Mouse (Mus musculus): Measurements from ENCODE around the gene Dlg2. TPM values are rescaled to one million over a fixed set of nuclear protein-coding genes. Genes with fewer than 3 reads are reported as not detected.

Gene Dlg2
- total RNA-seq, 2 experiments from 2014 or later = 394 to 431 TPM

DNA sequence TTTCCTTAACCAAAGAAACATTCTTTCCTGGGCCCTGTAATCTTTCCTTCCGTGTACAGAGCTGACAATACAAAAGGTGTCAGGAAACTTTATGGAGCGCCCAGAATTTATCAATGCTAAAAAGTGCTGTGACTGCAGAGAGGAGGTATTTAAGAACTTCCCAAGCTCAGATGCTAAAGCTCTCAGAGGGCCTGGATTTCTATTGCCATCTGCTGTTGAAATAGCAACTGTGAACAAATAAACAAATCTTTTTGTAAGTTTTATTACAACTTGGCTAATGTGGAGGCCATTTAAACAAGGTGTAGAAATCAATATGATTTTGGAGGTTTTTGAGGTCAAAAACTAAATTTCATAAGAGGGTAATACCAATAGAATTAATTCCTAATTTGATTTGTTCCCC is 1570.8 kb downstream of the Dlg2 start:
- intact Hi-C loops (cut with DNase I) = no loop called here
- no peak for DNase-seq (ENCODE audit: low spot score in 2 of 2)

DNA sequence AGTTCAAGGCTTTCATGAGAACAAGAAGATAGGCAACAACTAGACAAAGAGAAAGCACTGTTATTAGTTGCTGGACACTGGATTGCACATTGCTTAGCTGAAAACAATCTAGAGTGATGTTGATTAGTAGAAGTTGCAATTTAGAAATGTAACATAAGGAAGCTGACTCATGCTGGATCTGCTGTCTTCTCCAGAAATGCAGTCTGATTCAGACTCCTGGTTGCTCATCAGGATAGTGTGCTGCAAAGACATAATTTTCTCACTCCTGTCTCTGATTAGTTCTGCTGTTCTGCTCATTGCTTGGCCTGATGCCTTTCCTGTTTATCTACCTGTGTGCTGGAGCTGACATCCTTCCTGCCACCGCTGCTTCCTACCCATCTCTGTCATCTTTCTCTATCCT is 1572.4 kb downstream of the Dlg2 start:
- intact Hi-C loops (cut with DNase I) = no loop called here
- peak in 1 of 2 experiments; percentile 15 for DNase-seq (ENCODE audit: low spot score in 2 of 2)

DNA sequence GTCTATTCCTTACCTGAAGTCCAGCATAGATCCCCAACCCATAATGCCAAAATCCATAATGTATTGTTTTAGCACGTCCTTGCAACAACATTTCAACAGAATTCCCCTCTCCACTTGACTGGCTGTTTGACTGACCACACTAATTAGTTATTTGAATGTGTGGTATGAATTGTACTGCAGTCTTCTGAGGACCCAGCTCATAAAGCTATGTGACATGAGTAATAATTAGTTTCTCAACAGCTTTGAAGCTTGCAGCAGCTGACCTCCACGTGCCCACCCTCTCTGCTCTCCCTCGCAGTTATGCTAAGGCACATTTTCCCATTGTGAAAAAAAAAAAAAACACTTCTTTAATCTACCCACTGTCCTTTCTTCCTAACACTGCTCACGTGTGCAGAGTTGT is 1590.4 kb downstream of the Dlg2 start:
- DNase-seq (ENCODE audit: low spot score in 2 of 2) = no peak
- intact Hi-C loops (cut with DNase I) = no loop called here

DNA sequence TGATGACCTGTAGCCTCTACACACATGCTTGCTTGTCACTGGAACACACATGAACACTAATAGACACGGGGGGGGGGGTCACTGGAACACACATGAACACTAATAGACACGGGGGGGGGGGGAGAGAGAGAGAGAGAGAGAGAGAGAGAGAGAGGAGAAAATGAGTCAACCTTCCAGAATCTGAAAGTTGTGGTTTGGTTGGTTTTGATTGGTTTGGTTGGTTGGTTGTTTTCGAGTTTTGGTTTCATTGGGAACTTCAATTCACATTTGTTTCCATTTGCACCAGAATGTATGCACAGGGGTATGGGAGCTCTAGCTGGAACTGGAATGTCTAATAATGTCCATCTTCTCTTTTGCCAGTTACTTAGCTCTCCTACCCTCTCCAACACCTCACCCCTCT is 1611.0 kb downstream of the Dlg2 start:
- no peak for DNase-seq (ENCODE audit: low spot score in 2 of 2)
- intact Hi-C loops (cut with DNase I) = no loop called here

DNA sequence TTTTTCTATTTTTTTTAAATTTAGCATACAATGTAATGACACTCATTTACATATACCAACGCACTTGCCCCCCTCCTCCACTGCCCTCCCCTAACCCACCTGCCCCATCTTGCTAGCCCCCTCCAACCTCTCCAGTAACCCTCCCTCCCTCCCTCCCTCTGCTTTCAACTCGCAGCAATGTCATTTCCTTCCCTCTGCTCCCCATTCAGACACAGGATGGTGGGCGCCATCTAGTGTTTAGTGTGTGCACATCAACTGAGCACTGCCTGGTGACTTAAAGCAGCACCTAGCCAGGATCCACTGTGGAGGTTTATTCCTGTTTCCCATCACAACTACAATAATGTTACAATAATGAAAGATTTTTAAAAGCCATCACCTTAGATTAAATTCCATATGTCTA is 1617.4 kb downstream of the Dlg2 start:
- intact Hi-C loops (cut with DNase I) = loop anchor here (10.0 kb wide), 1 partner anchor 639 kb away; no protein-coding TSS in a partner anchor
- DNase-seq (ENCODE audit: low spot score in 2 of 2) = peak; percentile 73 to 77

DNA sequence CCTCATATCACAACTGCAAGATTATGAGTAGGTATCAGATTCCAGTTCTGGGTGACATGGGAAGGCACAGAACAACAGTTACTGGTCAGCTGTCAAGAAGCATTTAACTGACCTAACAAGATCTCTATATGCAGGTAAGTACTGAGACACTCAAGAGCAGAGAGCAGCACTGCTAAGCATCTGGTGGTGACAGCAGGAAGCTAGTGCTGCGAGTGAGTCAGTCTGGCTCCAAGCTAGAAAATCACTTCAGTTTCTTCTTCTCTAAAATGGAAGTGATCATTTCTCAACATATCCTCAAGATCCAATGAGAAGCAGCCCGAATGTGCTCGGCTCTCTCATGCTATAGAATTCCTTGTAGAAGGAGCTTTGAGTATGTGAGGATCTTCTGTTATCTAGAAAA is 1618.7 kb downstream of the Dlg2 start:
- intact Hi-C loops (cut with DNase I) = loop anchor here (10.0 kb wide), 1 partner anchor 640 kb away; no protein-coding TSS in a partner anchor

DNA sequence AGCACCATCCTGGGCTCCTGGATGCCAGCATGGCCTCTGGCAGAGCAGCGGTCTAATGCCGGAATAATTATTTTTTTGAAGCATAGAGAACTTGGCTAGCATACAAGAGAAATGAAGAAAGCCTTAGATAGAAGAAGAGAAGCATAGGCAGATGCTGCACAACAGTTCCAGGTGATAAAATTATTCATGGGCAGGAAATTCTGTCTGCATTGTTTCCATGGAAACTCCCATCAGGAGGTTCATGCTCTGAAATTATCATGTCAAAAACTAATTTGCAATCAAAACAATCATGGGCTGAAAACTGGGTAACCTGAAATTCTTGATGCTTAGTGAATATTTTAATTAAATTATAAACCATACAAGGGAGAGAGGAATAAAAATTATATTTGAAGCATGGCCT is 1624.4 kb downstream of the Dlg2 start:
- intact Hi-C loops (cut with DNase I) = no loop called here

More for the DNA sequence above, 1618.7 kb downstream of the Dlg2 start:
- DNase-seq (ENCODE audit: low spot score in 2 of 2) = no peak

DNA sequence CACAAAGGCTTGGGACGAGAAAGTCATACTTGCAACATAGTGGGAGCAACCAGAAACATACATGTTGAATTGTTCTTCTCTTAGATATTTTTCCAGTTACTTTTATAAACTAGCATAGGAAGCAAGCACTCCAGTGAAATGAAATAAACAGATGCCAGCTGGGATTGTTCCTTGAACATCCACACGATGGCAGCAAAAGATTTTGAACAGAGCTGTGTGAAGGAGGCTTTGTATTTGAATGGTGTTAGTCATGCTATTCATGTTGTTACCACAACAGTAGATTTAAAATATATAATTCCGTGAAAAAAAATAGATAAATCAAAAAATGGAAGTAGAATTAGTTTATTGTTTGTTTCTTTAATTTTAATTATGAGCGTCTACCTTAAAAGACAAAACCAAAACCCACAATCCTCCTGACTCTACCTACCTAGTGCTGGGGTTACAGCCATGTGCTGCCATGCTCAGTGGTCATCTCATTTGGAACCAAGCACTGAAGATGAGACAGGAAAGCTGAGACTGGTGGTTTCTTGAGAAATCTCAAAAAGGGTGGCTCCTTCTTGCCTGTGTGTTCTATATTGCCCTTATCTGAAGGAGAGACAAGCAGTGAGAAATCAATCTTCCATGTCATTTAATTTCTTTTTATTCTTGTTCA is 1626.5 kb downstream of the Dlg2 start:
- intact Hi-C loops (cut with DNase I) = loop anchor here (2.0 kb wide), 1 partner anchor 448 kb away; no protein-coding TSS in a partner anchor
- peak; percentile 75 to 79 for DNase-seq (ENCODE audit: low spot score in 2 of 2)

More for the DNA sequence above, 1624.4 kb downstream of the Dlg2 start:
- no peak for DNase-seq (ENCODE audit: low spot score in 2 of 2)

DNA sequence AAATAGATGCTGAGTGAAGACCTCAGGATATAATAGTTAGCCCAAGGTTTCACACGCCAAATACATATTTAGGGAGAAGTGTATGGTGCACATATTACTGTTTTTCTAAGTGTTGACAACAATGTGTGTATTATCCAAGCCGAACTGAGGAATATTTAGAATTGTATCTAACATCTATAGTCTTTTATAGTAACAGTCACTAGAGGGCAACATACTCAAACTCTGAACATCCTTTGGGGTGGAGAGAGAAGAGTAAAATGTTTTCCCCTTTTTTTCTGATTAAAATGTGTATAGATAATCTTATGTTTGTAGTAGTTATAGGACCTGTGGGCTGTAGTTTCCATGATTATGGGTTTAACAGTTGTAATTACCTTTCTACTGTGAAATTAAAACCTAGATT is 1629.0 kb downstream of the Dlg2 start:
- intact Hi-C loops (cut with DNase I) = loop anchor here (2.0 kb wide), 1 partner anchor 217 kb away; no protein-coding TSS in a partner anchor

DNA sequence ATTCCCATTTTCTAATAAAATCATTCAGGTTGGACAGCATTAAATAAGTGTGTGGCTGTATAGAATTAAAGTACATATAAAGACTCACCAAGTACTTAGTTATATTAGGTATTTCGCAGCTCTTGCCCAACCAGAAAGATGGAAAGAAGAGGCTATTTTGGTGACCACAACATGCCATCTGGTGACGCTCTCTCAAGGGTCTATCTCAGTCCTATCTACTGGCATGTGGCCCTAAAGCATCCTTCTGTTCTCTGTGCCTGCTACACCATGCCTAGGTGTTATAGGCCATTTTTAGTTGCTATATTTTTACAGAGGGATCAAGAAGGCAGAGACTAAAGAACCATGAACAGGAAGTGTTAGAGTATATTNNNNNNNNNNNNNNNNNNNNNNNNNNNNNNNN is 1629.5 kb downstream of the Dlg2 start:
- intact Hi-C loops (cut with DNase I) = loop anchor here (2.0 kb wide), 1 partner anchor 217 kb away; no protein-coding TSS in a partner anchor
- DNase-seq (ENCODE audit: low spot score in 2 of 2) = no peak

More for the DNA sequence above, 1629.0 kb downstream of the Dlg2 start:
- no peak for DNase-seq (ENCODE audit: low spot score in 2 of 2)

DNA sequence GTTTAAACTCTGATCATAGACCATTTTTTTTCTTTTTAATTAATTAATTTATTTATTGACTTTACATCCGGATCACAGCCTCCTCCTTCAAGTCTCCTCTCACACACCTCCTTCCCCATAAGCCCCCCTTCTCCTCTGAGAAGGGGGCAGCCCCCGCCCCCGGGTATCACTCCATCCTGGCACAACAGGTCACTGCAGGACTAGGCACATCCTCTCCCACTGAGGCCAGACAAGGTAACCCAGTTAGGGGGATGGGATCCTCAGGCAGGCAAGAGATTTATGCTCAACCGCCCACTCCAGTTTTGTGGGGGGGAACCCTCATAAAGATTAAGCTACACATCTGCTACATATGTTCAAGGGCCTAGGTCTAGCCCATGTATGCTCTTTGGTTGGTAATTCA is 1636.6 kb downstream of the Dlg2 start:
- intact Hi-C loops (cut with DNase I) = no loop called here
- DNase-seq (ENCODE audit: low spot score in 2 of 2) = no peak

DNA sequence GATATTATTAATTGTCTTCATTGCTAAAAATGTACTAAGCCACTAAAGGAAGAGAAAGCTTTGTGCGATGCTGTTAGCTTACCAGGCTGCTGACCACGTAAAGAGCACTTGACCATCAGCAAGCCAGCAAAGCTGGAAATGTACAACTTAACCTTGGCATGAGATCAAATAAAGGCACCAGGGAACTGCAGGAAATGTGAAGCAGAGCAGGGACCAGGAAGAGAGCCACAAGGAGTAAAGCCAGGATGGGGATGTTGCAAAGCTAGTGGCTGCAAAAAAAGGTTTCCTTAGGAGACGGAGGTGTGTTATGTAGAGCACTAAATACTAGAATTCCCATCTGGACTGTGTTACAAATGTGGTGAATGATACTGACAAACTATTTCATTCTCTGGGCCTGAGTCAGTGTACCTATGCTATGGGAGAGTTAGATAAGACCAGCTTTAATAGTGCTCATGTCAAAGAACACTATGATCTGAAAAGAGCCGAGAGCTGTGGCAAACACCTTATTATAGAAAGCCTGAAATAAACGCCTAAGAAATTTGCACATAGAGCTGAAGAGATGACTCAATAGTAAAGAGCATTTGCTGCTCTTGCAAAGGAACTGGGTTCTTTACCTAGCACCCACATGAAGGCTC is 1638.9 kb downstream of the Dlg2 start:
- intact Hi-C loops (cut with DNase I) = no loop called here
- DNase-seq (ENCODE audit: low spot score in 2 of 2) = peak in 1 of 2 experiments; percentile 43

DNA sequence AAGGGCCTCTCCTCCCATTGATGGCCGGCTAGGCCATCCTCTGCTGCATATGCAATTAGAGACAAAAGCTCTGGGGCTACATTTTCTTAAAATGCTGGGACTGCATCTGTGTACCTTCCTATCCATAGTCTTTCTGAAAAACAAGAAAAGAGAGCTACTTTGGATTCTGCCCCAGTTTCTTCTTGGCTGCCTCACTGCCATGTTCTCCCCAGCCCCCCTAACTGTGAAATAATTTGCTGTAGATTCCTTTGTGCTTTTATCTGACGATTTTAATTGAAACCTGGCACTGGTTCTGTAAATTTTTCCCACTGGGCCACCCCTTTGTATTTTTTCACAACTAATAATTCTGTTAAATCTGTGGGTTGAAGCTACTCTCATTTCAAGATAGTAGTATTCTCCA is 1646.8 kb downstream of the Dlg2 start:
- DNase-seq (ENCODE audit: low spot score in 2 of 2) = no peak
- intact Hi-C loops (cut with DNase I) = no loop called here

DNA sequence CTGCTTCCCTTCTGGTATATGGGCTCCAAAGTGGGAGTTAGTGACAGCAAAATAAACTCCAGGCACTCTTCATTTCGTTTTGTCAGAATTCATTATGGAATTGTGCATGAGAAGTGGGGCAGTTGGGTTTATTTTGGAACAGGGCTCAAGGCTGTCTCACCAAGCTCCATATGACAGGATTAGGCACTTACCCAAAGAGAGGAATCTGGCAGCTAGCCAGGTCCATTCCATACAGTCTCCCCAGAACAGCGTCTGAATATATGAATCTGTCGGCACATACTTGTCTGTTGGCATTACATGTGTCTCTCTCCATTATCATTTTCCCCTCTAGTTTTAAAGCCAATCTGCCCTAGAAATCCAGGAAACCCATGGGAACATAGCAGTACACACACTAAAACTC is 1649.4 kb downstream of the Dlg2 start:
- peak; percentile 70 to 82 for DNase-seq (ENCODE audit: low spot score in 2 of 2)
- intact Hi-C loops (cut with DNase I) = no loop called here

DNA sequence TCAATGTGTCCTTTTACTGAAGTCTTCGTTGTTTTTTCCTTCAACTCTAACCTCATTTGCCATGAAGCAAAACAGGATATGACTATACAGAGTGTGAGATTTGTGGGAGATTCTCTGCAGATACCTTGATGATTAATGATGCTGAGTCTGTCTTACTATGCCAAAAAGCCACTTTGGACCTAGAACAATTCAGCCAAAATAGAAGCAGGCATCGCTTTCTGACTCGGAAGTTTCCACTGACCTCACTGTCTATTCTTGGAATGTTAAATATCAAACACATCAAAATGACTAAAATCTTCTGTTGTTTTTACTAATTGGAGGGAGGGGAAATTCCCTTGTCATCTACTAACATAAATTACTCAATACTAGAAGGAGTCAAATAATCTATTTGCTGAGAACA is 1657.8 kb downstream of the Dlg2 start:
- intact Hi-C loops (cut with DNase I) = no loop called here
- DNase-seq (ENCODE audit: low spot score in 2 of 2) = no peak

DNA sequence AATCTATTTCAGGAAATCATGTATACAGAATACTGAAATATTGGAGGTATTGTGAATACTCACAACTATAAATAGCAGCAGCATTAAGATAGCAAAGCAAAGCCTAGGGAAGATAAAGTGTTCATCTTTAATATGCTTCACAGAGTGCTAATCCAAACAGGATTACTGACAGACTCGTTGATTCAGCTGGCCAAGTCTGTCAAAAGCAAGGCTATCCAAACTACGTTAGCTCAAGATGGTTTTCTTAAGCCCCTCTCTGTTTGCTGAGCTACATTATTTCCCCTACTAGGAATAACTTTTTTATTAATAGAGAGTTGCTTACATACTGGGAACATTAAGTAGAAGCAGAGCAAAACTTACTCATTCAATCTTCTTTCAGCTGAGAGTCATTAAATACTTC is 1659.2 kb downstream of the Dlg2 start:
- no peak for DNase-seq (ENCODE audit: low spot score in 2 of 2)
- intact Hi-C loops (cut with DNase I) = no loop called here

DNA sequence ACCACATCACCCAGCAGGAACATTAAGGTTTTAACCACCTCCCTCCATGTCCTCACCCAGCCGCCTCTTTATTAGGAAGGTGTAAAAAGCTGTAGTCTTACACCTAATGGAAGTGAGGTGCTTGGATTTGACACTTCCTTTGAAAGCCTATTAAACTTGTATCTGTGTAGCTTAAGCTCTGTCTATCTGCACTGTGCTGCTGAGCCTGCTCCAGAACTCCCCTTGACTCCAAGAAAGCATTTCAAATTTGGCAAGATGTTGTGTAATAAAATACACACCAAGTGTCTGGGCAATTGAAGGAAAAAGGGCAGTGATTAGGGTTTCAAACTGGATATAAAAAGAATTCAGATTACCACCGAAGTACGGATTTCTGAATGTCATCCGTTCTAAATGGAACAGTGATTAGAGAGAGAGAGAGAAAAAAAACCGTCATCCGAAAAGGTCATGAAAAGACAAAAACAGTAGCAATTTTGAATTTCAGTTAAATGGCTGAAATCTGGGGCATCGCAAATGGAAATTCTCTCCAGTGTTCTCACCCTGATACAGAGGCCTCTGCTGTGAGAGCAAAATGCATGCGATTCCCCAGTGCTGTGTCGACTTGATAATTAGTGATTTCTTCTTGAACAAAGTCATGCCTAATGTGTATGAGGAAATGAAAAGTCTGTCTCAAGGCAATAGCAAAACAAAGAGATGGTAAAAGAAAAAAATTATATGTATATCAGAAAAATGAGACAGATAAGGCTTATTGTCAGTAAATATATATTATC is 1663.8 kb downstream of the Dlg2 start:
- no peak for DNase-seq (ENCODE audit: low spot score in 2 of 2)
- intact Hi-C loops (cut with DNase I) = no loop called here

DNA sequence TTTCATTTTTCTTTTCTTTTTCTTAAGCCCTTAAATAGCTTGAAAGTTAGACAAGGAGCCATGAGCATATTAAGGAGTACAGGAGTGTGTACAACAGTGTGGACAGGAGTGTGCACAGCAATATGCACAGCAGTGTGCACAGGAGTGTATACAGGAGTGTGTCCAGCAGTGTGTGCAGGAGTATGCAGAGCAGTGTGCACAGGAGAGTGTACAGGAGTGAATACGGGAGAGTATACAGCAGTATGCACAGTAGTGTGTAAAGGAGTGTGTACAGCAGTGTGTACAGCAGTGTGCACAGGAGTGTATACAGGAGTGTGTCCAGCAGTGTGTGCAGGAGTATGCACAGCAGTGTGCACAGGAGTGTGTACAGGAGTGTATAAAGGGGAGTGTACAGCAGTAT is 1671.0 kb downstream of the Dlg2 start:
- intact Hi-C loops (cut with DNase I) = no loop called here
- DNase-seq (ENCODE audit: low spot score in 2 of 2) = no peak

DNA sequence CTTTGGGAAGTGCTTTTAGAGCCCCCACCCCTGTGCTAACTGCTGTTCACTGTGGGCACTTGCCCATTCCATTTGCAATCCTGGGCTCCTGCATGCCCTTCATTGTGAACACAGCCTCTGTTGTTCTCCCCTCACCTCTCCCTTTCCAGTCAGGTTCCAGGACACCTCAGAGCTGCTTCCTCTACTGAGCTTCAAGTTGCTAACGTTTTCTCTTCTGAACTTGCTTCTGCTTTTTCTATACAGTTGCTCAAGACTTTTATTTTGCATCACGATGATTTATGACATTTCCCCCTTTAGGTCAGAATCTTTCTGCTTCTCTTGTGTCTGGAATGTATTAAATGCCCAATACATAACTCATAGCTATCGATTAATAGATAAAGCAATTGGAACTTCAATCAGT is 1674.3 kb downstream of the Dlg2 start:
- DNase-seq (ENCODE audit: low spot score in 2 of 2) = no peak
- intact Hi-C loops (cut with DNase I) = no loop called here

DNA sequence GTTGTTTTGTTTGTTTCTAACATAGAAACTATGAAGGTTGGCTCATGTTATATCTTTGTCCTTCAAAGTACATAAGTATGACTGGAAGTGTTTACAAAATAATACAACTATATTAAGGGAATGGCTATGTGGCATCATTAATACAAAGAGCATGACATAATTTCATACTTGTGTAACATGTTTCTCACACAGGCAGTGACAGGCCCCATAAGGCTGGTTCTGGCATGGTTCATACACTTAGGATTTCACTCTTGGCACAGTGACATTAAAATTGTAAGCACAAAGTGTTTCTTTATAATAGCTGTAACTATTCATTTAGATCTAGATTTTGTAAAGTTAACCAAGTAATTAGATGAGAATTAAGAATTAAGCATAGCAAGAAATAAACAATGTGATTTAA is 1678.1 kb downstream of the Dlg2 start:
- DNase-seq (ENCODE audit: low spot score in 2 of 2) = no peak
- intact Hi-C loops (cut with DNase I) = no loop called here
